Mouse (Mus musculus): Measurements from ENCODE around the gene Snf8. TPM values are rescaled to one million over a fixed set of nuclear protein-coding genes. Genes with fewer than 3 reads are reported as not detected.

Gene Snf8
- polyA plus RNA-seq (2012; rRNA removed) = 57.4 and 65.3 TPM in 2 replicates

DNA sequence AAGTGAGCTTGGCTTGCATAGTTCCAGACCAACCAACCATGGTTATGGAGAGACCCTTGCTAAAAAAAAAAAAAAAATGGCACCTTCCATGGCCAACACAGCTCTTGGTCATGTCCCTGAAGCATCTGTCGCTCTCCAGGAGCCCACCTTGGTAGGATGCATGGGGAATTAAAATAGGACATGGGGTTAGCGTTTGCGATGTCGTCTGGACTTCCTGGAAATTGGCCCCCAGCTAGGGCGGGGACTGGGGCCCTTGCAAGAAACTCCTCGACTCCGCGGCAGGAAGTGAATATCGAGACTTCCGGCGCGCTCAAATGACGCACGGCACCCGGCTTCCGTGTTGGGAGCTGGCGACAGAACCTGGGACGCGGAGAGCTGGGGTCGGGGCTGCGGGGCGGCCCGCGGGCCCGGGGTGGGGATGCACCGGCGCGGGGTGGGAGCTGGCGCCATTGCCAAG is at the start of gene Snf8:
TSS of gene Snf8 (plus strand) at position 290 of the 457 bp plus-strand sequence.

DNA sequence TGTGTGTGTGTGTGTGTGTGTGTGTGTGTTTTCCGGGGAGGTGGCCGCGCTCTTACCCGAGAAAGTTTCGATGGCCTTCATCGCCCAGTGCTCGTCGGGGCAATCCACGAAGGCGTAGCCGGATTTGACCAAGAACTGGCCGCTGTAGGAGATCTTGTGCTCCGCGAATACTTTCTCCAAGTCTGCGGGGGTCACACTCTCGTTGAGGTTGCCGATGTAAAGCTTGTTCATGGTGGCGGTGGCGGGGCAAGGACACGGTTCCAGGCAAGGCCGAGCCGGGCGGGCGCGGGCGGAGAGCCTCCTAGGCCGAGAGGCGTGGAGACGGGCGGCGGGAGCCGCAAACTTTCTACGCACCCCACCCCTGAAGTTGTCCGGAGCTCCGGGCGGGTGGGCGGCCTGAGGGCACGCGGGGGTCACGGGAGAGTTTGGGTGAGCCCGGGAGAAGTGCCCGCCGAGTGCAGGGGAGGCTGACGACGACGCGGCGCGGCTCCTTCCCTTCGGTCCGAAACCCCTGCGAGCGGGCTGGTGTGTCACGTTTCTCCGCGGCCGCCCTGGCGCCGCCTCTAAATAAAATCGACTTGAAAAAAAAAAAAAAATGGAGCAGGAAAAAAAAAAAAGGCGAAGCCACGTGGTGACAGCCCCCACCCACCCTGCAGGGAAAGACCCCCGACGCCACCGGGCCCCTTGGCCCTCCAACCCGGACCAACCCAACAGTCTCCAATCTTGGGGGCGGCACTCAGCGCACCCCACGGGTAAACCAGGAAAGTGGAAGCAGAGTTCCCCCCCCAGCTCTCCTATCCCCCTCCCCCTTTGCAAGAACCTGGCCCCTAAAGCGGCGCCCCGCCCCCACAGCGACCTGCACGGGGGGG is 29.0 kb upstream of the Snf8 start, which contains the start of gene Igf2bp1:
TSS of gene Igf2bp1 (minus strand) at position 538 of the 869 bp plus-strand sequence.

DNA sequence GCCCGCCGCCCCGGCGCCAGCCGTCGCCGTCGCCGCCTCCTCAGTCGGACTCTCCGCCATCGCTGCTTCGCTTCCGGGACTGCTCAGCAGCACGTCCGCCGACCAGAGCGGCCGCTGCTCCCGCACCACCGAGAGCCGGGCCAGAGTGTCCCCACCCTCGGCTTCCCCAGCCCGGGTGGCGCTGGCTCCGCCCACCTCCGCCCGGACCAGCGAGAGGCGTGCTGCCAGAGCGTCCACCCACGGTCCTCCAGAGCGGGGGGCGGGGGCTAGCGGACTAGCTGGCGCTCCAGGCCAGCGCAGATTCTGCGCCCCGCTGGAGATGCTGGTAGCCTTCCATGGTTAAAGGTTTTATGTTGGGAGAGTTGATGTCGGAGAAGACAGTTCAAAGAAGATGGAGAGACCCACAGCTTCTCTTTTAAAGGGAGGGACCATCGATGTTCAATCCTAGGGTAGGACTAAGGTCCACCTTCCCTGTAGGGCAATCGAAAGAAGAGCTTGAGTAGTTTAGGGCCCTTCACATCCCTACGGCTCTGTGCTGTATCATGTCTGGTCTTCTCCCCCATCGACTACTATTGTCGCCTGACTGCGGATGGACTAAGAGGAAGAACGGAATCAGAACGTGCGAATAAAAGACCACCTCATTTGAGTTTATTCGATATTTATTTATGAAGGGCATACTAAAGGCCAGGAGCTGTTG is 30.7 kb downstream of the Snf8 start, which contains the start of gene Ube2z:
TSS of gene Ube2z (minus strand) at position 174 of the 697 bp plus-strand sequence.

DNA sequence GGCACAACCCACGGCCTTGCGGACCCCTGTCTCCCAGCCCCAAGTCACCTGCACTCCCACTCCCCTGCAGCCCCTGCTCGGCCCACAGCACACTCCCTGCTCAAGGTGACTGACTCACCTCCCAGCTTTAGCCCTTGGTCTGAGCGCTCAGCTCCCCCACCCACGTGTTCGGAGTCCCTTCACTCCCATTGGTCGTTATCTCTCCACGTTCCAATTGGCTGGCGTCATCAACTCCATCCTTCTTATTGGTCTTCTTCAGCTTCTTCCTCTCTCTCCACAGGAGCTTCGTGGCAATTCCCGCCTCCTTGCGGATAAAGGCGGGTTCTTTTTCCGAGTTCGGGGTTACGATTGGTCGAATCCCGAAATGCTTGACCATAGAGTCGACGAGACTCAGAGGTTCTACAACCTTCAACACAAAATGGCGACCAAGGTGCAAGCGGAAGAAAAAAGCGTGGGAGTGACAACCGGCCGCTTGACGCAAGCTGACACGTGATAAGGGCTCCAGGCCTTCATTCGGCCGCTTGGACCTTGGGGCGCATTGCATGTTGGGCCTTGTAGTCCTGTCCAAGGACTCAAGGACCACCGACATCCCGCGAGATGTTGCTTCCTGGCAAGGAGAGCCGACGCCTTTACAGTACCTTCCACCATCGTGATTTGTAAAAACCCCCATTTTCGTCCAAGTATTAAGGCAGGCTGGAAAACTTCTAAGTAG is 41.0 kb downstream of the Snf8 start, which contains the start of gene Atp5g1:
TSS of gene Atp5g1 (minus strand) at position 162 of the 712 bp plus-strand sequence.

Other genes with a start within 250 kb of the Snf8 start
- gene Phospho1, start 210.4 kb upstream of the Snf8 start, polyA plus RNA-seq (2012; rRNA removed) = 4.9 and 8.8 TPM in 2 replicates
- gene Gngt2, start 197.7 kb upstream of the Snf8 start, polyA plus RNA-seq (2012; rRNA removed) = 2.8 and 5.2 TPM in 2 replicates
- 2.4 and 3.7 TPM in 2 replicates for gene Abi3, start 192.4 kb upstream of the Snf8 start, polyA plus RNA-seq (2012; rRNA removed)
- not detected in 2 replicates for gene B4galnt2, start 120.0 kb upstream of the Snf8 start, polyA plus RNA-seq (2012; rRNA removed)
- gene Igf2bp1, start 28.9 kb upstream of the Snf8 start, polyA plus RNA-seq (2012; rRNA removed) = 12.6 and 15.4 TPM in 2 replicates
- not detected in 2 replicates for gene Gip, start 10.3 kb upstream of the Snf8 start, polyA plus RNA-seq (2012; rRNA removed)
- gene Ube2z, start 30.5 kb downstream of the Snf8 start, polyA plus RNA-seq (2012; rRNA removed) = 55.7 and 60.0 TPM in 2 replicates
- gene Atp5g1, start 40.8 kb downstream of the Snf8 start, polyA plus RNA-seq (2012; rRNA removed) = 328 and 335 TPM in 2 replicates
- not detected in 2 replicates for gene Calcoco2, start 77.1 kb downstream of the Snf8 start, polyA plus RNA-seq (2012; rRNA removed)
- gene Ttll6, start 98.9 kb downstream of the Snf8 start, polyA plus RNA-seq (2012; rRNA removed) = 0.75 and 0.84 TPM in 2 replicates
- gene Hoxb13, start 159.4 kb downstream of the Snf8 start, polyA plus RNA-seq (2012; rRNA removed) = not detected in 2 replicates
- gene Hoxb9, start 236.6 kb downstream of the Snf8 start, polyA plus RNA-seq (2012; rRNA removed) = 0.43 and 15.4 TPM in 2 replicates
- gene Hoxb8, start 247.0 kb downstream of the Snf8 start, polyA plus RNA-seq (2012; rRNA removed) = 28.2 and 71.6 TPM in 2 replicates